Mouse (Mus musculus) T-cell, adult 2 months (primary cell): ENCODE measurements around the gene Calu.
"Not testable (repeated sequence)": the region's sequence is repeated elsewhere in the genome, so short reads cannot be mapped to it uniquely, and the experiment has no call there.

ENCODE experiments used
- DNase-seq: peaks from one replicate; pipeline ENCODE4 v3.0.0; 2022; ENCODE audit warnings: low spot score

Gene Calu

DNA sequence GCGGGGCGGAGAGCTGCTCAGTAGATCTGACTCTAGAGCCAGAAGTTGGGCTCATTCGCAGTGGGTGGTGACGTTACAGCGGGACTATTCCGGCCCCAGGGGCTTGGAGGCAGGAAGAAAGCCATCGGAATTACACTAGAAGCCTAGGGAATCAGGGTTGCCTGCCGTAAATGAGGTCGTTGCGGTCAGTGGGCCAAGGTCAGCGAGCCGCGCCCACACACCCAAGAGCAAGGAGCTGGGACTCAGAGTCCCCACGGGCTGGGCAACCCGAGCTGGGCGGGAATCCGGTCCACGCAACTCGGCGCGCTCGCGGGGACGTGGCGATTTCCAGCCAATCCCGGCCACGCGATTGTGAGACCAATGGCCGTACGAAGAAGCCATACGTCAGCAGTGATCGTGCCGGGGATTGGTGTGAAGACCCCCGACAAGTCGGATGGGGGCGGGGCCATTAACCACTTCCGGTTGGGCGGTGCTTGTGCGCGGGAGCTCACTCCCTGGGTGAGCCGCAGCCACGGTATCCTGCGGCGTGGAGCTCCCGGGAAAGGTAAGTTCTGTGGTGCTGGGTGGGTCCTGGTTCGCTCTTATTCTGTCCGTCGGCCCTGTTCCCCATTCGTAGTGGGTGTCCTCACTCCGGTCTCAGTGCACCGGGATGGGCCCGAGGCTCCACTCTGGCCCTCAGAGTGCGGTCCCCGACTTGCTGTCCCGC, at the start of gene Calu:
Gene Calu, plus strand, starts transcription at position 405 of the 706 bp plus-strand sequence.
- DNase-seq: peak; percentile 99

DNA sequence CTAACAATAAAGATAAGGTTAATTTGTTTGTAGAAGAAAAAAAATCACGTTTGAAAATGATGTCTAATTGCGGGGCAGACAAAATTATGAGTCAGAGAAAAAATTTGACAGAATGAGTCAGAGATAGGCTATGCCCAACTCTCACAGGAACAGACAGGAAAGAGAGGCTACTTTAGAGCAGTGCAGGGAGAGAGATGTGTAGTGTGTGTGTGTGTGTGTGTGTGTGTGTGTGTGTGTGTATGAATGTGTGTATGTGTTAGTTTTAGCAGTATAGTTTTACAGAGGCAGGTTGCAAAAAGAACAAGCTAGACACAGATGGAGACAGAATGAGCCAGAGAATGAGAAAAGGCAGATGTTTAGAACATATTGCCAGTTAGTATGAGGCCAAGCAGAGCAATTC, 48.8 kb upstream of the Calu start:
- no peak for DNase-seq

DNA sequence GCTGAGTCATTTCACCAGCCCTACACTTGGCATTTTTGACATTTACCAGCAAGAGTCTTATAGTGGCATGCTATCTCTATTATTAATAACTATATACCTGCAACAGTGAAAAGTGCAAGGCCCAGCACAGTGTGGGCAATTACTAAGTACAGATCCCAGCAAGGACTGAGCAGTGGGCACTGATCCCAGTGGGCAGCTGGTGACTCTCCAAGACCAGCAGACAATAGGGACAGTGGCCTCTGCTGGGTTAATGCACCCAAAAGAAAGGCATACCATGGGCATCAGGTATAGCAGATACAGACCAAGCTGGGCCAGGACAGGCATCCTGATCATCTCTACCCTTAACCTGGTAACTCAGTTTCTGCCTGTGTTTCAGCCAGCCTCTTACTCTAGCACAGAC, 44.6 kb upstream of the Calu start:
- no peak for DNase-seq

DNA sequence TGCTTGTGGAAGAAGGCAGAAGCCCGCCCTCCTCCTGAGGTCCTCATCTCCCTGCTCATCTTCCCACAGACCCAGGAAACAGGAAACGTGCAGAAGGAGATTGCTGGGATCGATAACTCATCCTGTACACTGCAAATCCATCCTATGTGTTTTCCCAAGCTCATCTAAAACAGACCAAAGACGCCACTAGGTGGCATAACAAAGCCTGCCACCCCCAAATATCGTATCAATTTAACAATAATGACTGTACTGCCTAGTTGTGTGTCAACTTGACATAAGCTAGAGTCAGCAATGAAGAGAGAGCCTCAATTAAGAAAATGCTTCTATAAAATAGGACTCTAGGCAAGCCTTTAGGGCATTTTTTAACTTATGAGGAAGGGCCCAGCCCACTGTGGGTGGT, 44.1 kb upstream of the Calu start:
- no peak for DNase-seq

DNA sequence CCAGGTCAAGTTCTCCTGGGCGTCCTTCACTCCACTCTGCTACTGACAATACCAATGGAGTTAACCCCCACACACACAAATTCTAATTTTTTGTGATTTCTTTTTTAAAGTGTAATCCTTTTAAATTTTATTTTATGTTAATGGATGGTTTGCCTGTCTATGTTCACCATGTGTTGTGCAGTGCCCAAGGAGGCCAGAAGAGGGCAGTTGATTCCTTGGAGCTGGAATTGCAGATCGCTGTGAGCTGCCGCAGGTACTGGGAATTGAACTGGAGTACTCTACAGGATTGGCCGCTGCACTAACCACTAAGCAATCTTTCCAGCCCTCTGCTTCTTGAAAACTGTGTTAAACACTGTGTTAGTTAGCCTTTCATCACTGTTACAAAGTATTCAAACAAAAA, 42.4 kb upstream of the Calu start:
- DNase-seq: no peak

DNA sequence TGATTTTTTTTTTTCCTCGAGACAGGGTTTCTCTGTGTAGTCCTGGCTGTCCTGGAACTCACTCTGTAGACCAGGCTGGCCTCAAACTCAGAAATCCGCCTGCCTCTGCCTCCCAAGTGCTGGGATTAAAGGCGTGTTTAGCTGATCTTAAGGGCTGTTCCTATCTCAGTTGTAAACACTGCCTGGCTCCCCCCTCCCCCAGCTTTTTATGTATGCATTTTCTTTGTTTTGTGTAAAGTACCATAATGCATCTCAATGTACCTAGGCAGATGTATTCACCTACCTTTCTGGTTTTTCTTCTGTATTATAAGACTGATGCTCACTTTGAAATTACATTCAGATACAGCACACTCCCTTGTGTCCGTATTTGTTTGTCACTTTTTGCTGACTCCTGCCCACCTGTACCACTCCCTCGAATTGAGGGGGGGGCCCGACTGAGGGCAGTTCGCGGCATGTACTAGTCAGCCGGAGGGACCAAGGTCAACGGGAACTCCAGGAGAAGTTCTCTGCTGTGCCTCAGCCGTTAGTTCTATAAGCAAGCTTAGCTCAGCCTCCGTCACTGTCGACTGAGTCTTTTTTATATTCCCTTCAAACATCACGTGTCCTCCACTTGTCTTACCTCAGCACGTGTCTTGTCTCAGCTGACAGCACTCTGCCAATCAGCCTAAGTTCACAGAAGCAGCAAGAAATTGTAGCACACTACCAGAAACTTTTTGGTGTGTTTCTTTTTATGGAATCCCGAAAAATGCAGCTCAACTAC, 38.8 kb upstream of the Calu start:
- no peak for DNase-seq

DNA sequence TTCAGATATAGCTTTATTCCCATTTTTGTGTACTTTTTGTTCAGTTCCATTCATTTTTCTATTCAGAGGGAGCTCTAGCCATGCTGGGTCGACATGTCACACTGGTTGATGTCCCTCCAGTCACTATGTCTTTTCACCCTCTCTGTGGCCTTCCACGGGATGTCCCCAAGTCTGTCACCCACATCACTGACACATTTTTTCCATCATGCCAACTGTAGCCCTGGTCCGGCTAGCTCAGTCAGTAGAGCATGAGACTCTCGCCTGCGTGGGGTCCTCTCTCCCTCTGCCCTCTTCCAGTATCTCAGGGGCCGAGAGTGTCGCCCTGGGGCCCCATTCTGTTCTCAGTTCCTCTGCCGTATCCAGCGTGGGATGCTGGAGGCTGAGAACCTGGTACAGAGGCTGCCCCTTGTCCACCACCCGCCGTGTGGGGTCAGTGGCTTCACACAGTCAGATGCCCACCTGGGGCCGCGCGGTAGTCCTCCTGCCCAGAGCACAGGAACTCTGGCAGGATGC, 34.1 kb upstream of the Calu start:
- no peak for DNase-seq

DNA sequence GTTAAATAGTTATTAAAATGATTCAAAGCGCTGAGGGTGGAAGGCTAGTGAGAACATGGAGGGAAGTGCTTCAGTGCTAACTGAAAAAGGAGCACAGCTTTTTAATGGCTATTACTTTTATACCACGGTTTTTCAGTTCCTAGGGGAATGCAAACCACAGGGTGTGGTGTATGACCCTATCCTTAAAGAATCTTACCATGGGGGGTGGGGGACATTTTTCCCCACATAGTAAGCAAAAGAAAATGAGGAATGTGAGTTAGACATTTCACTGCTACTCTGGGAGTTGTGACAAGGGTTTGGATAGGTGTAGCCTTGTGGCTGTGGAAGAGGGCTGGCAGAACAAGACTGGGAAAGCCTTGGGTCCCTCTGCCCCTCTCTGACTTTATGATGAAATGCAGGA, 30.6 kb upstream of the Calu start:
- DNase-seq: no peak

DNA sequence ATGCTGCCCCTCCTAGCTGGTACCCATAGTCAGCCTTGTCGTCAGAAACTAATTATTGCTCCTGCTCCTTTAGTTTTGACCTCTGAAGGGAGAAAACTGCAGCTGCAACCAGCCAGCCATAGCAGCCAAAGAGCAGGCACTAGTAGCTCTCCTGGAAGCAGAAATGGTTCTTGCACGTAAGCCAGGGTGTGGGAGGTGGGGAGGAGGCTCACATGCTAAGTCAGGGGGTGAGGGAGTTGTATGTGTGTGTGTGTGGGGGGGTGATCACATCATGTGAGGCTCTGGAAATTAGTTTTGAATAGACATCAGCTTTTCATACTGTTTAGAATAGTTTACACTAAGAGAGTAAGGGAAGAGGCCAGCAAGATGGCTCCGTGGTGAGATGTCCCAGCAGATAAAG, 29.9 kb upstream of the Calu start:
- DNase-seq: no peak

DNA sequence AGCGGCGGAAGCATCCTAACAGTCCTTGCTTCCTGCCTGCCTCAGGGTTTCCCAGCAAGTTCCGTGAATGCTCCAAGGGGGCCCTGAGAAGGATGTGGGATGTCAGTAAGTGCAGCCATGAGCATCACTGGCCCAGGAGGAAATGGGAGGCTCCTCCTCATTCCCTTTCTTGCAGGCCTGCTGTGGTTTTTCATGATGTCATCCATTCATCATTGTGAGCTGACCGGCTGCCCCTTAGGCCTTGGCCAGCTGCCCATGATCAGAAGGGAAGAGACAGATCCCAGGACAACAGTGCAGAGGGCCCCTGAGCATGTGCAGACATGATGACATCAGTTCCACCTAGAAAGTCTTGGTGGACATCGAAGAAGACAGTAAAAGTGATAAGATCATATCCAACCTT, 29.0 kb upstream of the Calu start, which contains the start of gene Fam71f1:
Gene Fam71f1, plus strand, starts transcription at position 262 of the 400 bp plus-strand sequence.
- DNase-seq: no peak

DNA sequence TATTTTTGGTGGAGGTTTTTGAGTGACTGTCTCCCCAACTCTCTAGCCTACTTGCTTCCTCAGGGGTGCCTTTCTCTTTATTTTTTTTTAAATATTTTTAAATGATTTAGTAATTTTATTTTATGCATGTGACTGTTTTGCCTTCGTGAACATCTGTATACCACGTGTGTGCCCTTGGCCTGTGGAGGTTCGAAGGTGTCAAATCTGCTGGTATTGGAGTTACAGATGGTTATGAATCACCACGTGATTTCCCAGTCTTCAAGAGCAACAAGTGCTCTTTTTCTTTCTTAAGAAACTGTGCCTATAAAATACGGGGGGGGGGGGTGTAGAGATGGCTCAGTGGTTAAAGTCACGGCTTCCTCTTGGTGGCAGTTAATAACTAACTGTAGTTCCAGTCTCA, 26.3 kb upstream of the Calu start:
- DNase-seq: no peak

DNA sequence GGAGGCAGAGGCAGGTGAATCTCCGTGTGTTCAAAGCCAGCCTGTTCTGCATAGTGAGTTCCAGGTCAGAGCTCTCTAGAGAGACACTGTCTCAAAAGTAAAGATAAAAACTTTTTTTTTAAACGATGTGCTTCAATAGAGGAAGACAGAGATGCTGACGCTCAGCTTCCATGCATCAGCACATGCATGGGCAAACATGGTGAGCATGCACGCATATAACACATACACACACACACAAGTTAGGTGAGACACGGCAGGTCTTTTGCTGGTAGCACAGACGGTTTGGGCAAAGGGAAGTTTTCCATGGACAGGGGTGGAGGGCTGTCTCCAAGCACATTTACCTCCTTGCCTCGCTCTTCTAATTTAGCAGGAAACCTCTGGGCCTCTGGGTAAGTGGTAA, 25.7 kb upstream of the Calu start:
- DNase-seq: no peak

DNA sequence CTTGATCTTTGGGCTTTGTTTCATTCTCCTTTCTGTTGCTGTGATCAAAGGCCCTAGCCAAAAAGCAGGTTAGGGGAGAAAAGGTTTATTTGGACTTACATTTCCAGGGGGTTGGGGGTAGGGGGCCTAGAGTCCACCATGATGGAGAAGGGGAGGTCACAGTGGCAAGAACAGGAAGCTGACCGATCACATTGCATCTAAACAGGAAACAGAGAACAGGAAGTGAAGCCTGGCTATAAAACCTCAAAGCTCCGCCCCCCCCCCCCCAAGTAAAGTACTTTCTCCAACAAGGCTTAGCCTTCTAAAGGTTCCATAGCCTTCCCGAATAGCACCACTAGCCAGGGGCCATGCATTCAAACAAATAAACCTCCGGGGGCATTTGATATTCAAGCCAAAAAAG, 25.1 kb upstream of the Calu start:
- DNase-seq: no peak

DNA sequence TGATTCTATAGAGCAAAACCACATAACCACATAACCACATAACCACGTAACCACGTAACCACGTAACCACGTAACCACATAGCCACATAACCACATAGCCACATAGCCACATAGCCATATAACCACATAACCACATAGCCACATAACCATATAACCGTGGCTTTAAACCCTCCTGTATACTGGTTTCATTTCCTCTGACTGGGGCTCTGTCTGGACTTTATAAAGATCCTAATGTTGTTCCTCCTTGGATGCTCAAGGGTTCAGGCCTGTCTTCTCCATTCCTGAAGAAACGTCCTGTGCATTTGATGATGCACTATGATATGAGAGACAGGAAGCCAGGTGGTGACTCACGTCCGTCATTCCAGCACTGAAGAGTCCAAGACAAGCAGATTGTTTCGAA, 20.9 kb upstream of the Calu start:
- no peak for DNase-seq

DNA sequence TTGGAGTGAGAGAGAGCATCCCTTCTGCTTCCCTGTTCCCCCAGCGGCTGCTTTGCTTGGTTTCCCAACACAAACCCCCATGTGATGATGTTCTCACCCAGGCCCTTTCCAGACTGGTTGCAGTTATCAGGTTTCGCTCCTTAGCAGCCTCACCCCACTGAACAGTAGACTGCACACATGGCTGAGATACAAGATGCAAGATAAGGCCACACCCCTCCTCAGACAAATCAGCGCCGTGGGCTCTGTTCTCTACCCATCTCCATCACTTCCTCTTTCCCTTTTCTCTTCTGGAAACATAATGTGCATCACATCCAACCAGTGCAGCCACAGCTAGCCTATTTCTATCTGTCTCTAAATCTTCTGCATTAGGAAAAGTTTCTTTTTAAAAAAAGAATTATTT, 18.4 kb upstream of the Calu start:
- DNase-seq: no peak

DNA sequence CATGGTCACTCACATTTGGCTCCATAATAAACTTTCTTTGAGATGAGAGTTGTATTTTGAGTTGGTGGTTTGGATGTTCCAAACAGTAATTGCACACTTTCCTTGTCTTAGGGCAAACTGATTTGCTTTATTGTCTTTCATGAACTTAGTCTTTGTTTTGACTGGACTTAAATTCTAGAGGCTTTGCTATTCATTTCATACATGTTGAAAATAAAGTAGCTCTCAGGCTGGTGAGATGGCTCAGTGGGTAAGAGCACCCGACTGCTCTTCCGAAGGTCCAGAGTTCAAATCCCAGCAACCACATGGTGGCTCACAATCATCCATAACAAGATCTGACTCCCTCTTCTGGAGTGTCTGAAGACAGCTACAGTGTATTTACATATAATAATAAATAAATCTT, 1.4 kb upstream of the Calu start:
- not testable (repeated sequence) for DNase-seq

DNA sequence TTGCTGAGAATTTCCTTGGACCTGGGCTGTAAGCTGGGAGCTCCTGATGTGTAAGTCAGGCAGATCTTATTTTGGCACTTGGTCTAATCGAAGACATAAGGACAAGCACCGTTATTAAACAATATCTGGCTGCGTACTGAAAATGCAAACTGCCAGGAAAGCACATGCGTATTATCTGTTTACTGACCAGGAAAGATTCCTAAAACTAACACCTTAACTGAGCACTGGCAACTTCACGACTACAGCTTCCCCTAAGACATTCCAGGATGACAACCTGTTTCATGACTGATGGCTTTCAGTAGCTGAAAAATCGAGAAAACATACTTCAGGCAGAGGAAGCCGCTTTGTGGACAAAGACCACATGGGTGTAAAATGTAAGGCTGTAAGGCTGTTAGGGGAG, 680 bp upstream of the Calu start:
- DNase-seq: no peak

DNA sequence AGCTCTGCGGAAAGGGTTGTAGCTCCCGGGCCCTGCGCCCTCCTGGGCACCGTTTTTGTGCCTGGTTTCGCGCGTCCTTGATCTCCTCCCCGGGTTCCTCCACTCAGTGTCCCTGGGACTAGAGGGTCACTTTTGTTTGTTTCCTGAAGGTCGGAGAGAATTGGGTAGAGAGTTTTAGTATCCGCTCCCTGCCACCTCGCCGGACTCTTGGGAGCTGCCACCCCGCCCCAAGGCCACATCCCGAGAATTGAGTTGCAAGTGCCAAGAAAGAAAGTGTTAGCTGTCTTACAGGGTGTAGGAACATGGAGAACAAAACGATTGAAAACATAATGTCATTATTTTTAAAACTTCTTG, 479 bp downstream of the Calu start:
- DNase-seq: no peak

DNA sequence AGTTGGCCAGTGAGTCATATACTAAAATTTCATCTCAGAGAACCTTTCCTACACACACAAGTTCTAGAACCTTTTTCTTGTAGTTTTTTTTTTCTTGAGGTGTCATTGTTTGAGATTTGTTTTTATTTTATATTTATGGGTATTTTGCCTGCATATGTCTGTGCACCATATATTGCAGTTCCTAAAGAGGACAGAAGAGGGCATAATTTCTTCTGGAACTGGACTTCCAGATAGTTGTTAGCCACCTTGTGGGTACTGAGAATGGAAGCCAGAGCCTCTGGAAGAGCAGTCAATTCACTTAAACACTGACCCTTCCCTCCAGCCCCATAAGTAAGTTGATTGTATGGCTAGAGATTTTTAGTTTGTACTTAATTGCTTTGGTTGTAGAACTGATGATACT, 3.7 kb downstream of the Calu start:
- DNase-seq: no peak

DNA sequence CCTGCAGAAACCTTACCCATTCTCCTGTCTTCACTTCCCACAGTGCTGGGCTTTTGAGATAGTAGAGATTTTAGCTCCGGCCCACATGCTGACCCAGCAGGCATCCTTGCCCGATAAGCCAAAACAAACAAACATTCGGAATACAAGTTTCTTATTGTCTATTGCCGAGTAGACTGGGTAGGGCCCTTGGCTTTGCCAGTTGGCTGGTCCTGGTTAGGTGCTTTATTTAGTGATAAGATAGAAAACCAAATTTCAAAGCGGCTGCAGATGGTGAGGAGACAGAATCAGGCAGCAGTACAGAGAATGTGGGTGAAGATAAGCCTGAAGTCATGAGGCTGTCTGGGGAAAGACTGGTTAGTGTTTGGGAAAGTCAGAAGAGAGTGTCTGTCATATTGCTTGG, 4.9 kb downstream of the Calu start:
- no peak for DNase-seq

DNA sequence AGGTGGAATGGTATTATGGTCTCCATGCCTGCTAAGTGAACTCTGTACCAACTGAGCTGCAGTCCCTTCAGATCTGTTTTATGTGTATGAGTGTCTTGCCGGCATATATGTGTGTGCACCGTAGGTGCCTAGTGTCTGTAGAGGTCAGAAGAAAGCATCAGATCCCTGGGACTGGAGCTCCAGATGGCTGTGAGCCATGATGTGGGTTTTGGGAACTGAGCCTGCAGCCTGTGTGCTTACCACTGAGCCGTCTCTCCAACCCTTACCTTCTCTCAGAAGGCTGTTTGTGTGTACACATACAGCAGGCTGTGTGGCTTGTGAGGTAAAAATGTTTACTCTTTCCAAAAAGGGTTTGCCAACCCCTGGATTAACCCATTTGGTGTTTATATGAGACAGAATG, 11.5 kb downstream of the Calu start:
- no peak for DNase-seq

DNA sequence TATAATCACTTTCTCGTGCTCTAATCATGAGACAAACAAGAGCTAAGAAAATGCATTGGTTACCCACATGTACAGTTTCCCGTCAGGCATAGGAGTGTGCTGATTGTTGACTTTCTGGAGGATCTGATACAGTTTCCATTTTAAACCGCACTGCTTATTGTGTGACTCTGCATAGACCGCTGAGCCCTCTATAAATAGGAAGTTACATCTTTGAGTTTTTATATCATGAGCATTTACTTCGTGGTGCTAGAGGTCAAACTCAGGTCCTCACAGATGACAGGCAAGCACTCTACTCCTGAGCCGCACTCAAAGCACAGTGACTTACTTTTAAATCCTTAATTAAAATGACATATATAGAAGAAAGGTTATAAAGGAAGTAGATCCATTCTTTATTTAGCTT, 12.3 kb downstream of the Calu start:
- no peak for DNase-seq

DNA sequence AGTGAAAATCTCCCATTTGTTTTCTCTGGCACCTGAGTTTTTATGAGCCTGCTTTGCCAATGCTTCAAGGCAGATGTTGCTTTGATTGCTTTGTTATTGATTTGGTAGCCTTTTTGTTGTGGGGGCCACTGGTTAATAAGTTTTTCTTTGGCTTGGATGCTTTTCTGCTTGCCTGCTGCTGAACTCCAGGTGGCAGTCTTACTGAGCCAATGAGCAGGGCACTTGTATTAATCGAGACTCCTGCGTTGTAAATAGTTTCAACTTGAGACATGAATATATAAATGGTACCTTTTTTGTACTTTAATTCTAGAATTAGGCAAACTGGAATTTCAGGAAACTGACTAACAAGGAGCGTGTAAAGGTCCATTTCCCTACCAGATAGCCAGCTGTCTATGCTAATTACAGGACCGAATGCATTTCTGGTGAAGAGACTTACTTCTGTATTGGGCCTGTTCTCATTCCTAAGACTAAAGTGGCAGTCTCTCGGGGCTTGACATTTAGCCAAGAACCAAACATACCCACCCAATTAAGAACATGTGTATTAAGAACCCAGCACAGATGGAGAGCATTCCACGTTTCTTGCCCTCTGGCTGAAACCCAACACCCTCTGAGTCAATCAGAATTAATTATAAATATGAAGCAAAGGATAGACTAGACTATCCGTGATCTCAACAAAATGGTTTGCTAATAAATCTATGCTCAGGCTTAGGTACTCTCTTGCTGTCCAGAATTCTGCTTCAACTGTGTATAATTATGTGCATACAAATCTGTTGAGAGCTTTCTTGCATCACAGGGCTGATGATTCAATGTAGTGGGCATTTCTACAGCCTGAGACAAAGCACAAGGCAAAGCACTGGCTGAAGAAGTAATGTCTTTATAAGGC, 14.6 kb downstream of the Calu start:
- no peak for DNase-seq
